In the genomic region with DNA sequence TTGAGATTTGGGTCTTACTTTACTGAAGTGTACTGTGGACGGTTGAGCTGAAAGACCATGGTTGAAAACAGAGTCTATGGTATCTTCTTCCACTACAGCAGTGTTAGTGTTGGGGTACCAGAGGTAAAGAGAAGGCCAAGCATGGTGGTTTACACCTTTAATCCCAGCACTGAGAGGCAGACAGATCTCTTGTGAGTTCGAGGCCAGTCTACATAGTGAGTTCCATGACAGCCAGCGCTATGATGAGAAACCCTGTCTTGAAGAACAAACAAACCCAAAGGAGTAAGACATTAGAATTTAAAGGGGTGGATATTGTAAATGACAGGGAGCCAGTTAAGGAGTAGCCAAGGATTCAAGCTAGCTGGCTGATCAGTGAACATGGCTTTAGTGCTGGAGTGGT, we compare ENCODE assay signal across 8 mouse cellular contexts. TPM values are rescaled to one million over a fixed set of nuclear protein-coding genes. Genes with fewer than 3 reads are reported as not detected.
DNase-seq lines count a peak whose midpoint lies in the region; ATAC-seq and TF ChIP-seq lines count a peak whose summit lies in the region.

No protein-coding gene starts in this region.

- H3K9ac ChIP-seq in liver, adult 2 months (ENCODE audit: low read depth, low read length) = peak overlapping the region; percentile 61; the same call in 1 of the 2 replicates
- H3K9ac ChIP-seq in embryonic facial prominence, embryonic 12.5 days = peak overlapping the region; percentile 76
- peak overlapping the region; percentile 69 for H3K9ac ChIP-seq in intestine, embryonic 15.5 days

- 0 out of 2 replicates have a peak, but pooled peaks cover 3% of the 10 kb centered on the region for H3K79me2 ChIP-seq in liver, adult 2 months (ENCODE audit: control insufficient read depth, insufficient read depth, low read length)
- peaks cover 19% of the 10 kb centered on the region for H3K79me2 ChIP-seq in myocyte (ENCODE audit: control insufficient read depth, insufficient read depth)

- H3K4me2 ChIP-seq in embryonic facial prominence, embryonic 12.5 days (replicated peaks) = peak overlapping the region; percentile 68
- H3K4me2 ChIP-seq in intestine, embryonic 15.5 days (replicated peaks) = peak overlapping the region; percentile 72
- H3K4me2 ChIP-seq in myocyte (ENCODE audit: low read depth) = peak overlapping the region; percentile 77

- no peak for TF ChIP-seq POLR2A in liver, adult 2 months (IDR thresholded peaks at IDR 0.05; ENCODE audit: extremely low read depth, insufficient read depth, low read length)
- no peak for TF ChIP-seq POLR2A in myocyte (IDR thresholded peaks at IDR 0.05; ENCODE audit: insufficient read length, low read depth)

- H3K4me3 ChIP-seq in liver, adult 2 months (ENCODE audit: insufficient read depth, low read depth, low read length) = no peak overlapping the region
- peak overlapping the region; percentile 66 for H3K4me3 ChIP-seq in embryonic facial prominence, embryonic 12.5 days
- peak overlapping the region; percentile 56 for H3K4me3 ChIP-seq in intestine, embryonic 15.5 days (replicated peaks)
- peak overlapping the region; percentile 51 for H3K4me3 ChIP-seq in myocyte

- 56% methylated on average over 3 of the region's 3 CpGs for WGBS in liver, adult 2 months
- 60% methylated on average over 3 of the region's 3 CpGs for WGBS in embryonic facial prominence, embryonic 12.5 days
- WGBS in intestine, embryonic 15.5 days = 54% methylated on average over 3 of the region's 3 CpGs

- no peak for DNase-seq in liver, adult 2 months (ENCODE audit: extremely low read depth, low read depth, low spot score)
- no peak for DNase-seq in liver
- DNase-seq in urinary bladder, postnatal 4 days (ENCODE audit: low spot score in 2 of 2) = no peak
- no peak for DNase-seq in layer of hippocampus, postnatal 25 days (ENCODE audit: extremely low spot score in 1 of 2, low spot score in 1 of 2)
- DNase-seq in yolk sac, embryonic 10.5 days (ENCODE audit: low spot score) = no peak

- peaks cover under 1% of the 10 kb centered on the region; the same call in 1 of the 2 replicates for H3K36me3 ChIP-seq in liver, adult 2 months (ENCODE audit: control insufficient read depth, insufficient read depth, low read length)
- H3K36me3 ChIP-seq in embryonic facial prominence, embryonic 12.5 days = peaks cover 8% of the 10 kb centered on the region
- H3K36me3 ChIP-seq in intestine, embryonic 15.5 days = 0 out of 2 replicates have a peak, but pooled peaks cover 2% of the 10 kb centered on the region
- H3K36me3 ChIP-seq in myocyte (ENCODE audit: control insufficient read depth, insufficient read depth) = peaks cover 3% of the 10 kb centered on the region

- H3ac ChIP-seq in myocyte (ENCODE audit: control insufficient read depth, insufficient read length) = no peak overlapping the region

- H3K9me3 ChIP-seq in embryonic facial prominence, embryonic 12.5 days = no peaks in the 10 kb centered on the region
- no peaks in the 10 kb centered on the region for H3K9me3 ChIP-seq in intestine, embryonic 15.5 days

- no peak for ATAC-seq in embryonic facial prominence, embryonic 12.5 days (ENCODE audit: insufficient number of reproducible peaks, insufficient read depth, low FRiP score, low TSS enrichment)
- no peak for ATAC-seq in intestine, embryonic 15.5 days

- peaks cover 3% of the 10 kb centered on the region for H3K4me1 ChIP-seq in liver, adult 2 months (ENCODE audit: control insufficient read depth, insufficient read depth, low read length)
- H3K4me1 ChIP-seq in embryonic facial prominence, embryonic 12.5 days = peaks cover 7% of the 10 kb centered on the region; the same call in 1 of the 2 replicates
- 0 out of 2 replicates have a peak, but pooled peaks cover 6% of the 10 kb centered on the region for H3K4me1 ChIP-seq in intestine, embryonic 15.5 days (replicated peaks)

- no peak for TF ChIP-seq CTCF in liver, adult 2 months (IDR thresholded peaks at IDR 0.05; ENCODE audit: low read depth, low read length)

- H3K27ac ChIP-seq in liver, adult 2 months (replicated peaks; ENCODE audit: insufficient read depth, low read depth, low read length) = no peak overlapping the region
- peak overlapping the region; percentile 89 for H3K27ac ChIP-seq in embryonic facial prominence, embryonic 12.5 days
- H3K27ac ChIP-seq in intestine, embryonic 15.5 days = peak overlapping the region; percentile 90; the same call in 1 of the 2 replicates

- no peaks in the 10 kb centered on the region for H3K27me3 ChIP-seq in liver, adult 2 months (ENCODE audit: control insufficient read depth, insufficient read depth, low read length)
- no peaks in the 10 kb centered on the region for H3K27me3 ChIP-seq in embryonic facial prominence, embryonic 12.5 days
- H3K27me3 ChIP-seq in intestine, embryonic 15.5 days (replicated peaks) = no peaks in the 10 kb centered on the region
- H3K27me3 ChIP-seq in myocyte (ENCODE audit: control insufficient read depth, insufficient read depth, insufficient read length) = no peaks in the 10 kb centered on the region

TF ChIP-seq in myocyte, 11 proteins besides CTCF, POLR2A, EP300 and RAD21:
- no peak for TF ChIP-seq MYOG (IDR thresholded peaks at IDR 0.05; ENCODE audit: control insufficient read depth in 1 of 3, insufficient read depth in 1 of 3, insufficient read length in 2 of 3, low read depth in 2 of 3)
- no peak for TF ChIP-seq E2F4 (IDR thresholded peaks at IDR 0.05; ENCODE audit: insufficient read depth)
- TF ChIP-seq MAX (IDR thresholded peaks at IDR 0.05; ENCODE audit: low read depth) = no peak
- TF ChIP-seq SRF (IDR thresholded peaks at IDR 0.05; ENCODE audit: control insufficient read depth, insufficient read length, low read depth) = no peak
- no peak for TF ChIP-seq CEBPB (IDR thresholded peaks at IDR 0.05; ENCODE audit: insufficient read depth, poor library complexity, severe bottlenecking)

RNA-seq across cellular contexts. Expression of gene Ctc1, which starts 1.0 kb away (rescaled TPM):
- 2.6 and 5.0 TPM in 2 replicates for total RNA-seq in liver, adult 2 months (2014; rRNA removed)
- 8.1 and 12.5 TPM in 2 replicates for polyA plus RNA-seq in liver, adult 2 months (2012; rRNA removed)
- 71.0 and 75.2 TPM in 2 replicates for polyA plus RNA-seq in embryonic facial prominence, embryonic 12.5 days (2016; fragmentation: Nextera tagmentation; extraction: Ambion mirVana)
- polyA plus RNA-seq in intestine, embryonic 15.5 days (2015; fragmentation: Nextera tagmentation; extraction: Ambion mirVana) = 35.1 and 38.6 TPM in 2 replicates
- polyA plus RNA-seq in myocyte (2012; fragmentation: generic; extraction: Trizol) = 29.1 TPM
- 10 to 100 TPM; 35.5 to 36.0 TPM for total RNA-seq in layer of hippocampus, postnatal 25 days (2021)

RNA-seq across cellular contexts. Expression of gene Pfas, which starts 8.5 kb away (rescaled TPM):
- 7.0 and 9.4 TPM in 2 replicates for total RNA-seq in liver, adult 2 months (2014; rRNA removed)
- 4.9 and 5.0 TPM in 2 replicates for polyA plus RNA-seq in liver, adult 2 months (2012; rRNA removed)
- polyA plus RNA-seq in embryonic facial prominence, embryonic 12.5 days (2016; fragmentation: Nextera tagmentation; extraction: Ambion mirVana) = 44.0 and 44.3 TPM in 2 replicates
- 29.7 and 32.1 TPM in 2 replicates for polyA plus RNA-seq in intestine, embryonic 15.5 days (2015; fragmentation: Nextera tagmentation; extraction: Ambion mirVana)
- polyA plus RNA-seq in myocyte (2012; fragmentation: generic; extraction: Trizol) = 9.1 TPM
- total RNA-seq in layer of hippocampus, postnatal 25 days (2021) = 10 to 100 TPM; 18.9 to 29.3 TPM

RNA-seq across cellular contexts. Expression of gene Aurkb, which starts 28.7 kb away (rescaled TPM):
- total RNA-seq in liver, adult 2 months (2014; rRNA removed) = 0.37 and 1.2 TPM in 2 replicates
- polyA plus RNA-seq in liver, adult 2 months (2012; rRNA removed) = 0.34 and 0.66 TPM in 2 replicates
- polyA plus RNA-seq in embryonic facial prominence, embryonic 12.5 days (2016; fragmentation: Nextera tagmentation; extraction: Ambion mirVana) = 148 and 152 TPM in 2 replicates
- 133 and 135 TPM in 2 replicates for polyA plus RNA-seq in intestine, embryonic 15.5 days (2015; fragmentation: Nextera tagmentation; extraction: Ambion mirVana)
- polyA plus RNA-seq in myocyte (2012; fragmentation: generic; extraction: Trizol) = 28.2 TPM
- 1 to 10 TPM in 1 of 2 experiments, under 1 TPM in 1; 0.85 to 1.0 TPM for total RNA-seq in layer of hippocampus, postnatal 25 days (2021)

RNA-seq across cellular contexts. Expression of gene Rangrf, which starts 41.8 kb away (rescaled TPM):
- 3.1 and 6.8 TPM in 2 replicates for total RNA-seq in liver, adult 2 months (2014; rRNA removed)
- 5.5 and 6.1 TPM in 2 replicates for polyA plus RNA-seq in liver, adult 2 months (2012; rRNA removed)
- 59.3 and 64.2 TPM in 2 replicates for polyA plus RNA-seq in embryonic facial prominence, embryonic 12.5 days (2016; fragmentation: Nextera tagmentation; extraction: Ambion mirVana)
- 61.4 and 62.2 TPM in 2 replicates for polyA plus RNA-seq in intestine, embryonic 15.5 days (2015; fragmentation: Nextera tagmentation; extraction: Ambion mirVana)
- 56.4 TPM for polyA plus RNA-seq in myocyte (2012; fragmentation: generic; extraction: Trizol)
- 10 to 100 TPM; 15.1 to 18.1 TPM for total RNA-seq in layer of hippocampus, postnatal 25 days (2021)

RNA-seq across cellular contexts. Expression of gene Borcs6, which starts 42.8 kb away (rescaled TPM):
- total RNA-seq in liver, adult 2 months (2014; rRNA removed) = 6.1 and 6.5 TPM in 2 replicates
- polyA plus RNA-seq in liver, adult 2 months (2012; rRNA removed) = 10.5 and 11.2 TPM in 2 replicates
- polyA plus RNA-seq in embryonic facial prominence, embryonic 12.5 days (2016; fragmentation: Nextera tagmentation; extraction: Ambion mirVana) = 12.3 and 12.6 TPM in 2 replicates
- 8.6 and 8.9 TPM in 2 replicates for polyA plus RNA-seq in intestine, embryonic 15.5 days (2015; fragmentation: Nextera tagmentation; extraction: Ambion mirVana)
- polyA plus RNA-seq in myocyte (2012; fragmentation: generic; extraction: Trizol) = 27.2 TPM
- total RNA-seq in layer of hippocampus, postnatal 25 days (2021) = 10 to 100 TPM; 27.4 to 31.4 TPM

Comparison
In these comparisons a context has a peak if more than half of its experiments do, and no peak if none do; other contexts are left out.
1. RNA of gene Aurkb, which starts 28.7 kb away (polyA plus RNA-seq): 148 to 152 TPM in embryonic facial prominence, embryonic 12.5 days, 133 to 135 TPM in intestine, embryonic 15.5 days and 28.2 TPM in myocyte (single experiment); 0.34 to 0.66 TPM in liver, adult 2 months; every median in the first group is over 10 times any median in the second.
2. Peak in every context shown above with its lines, with median percentiles within 50 percentile points of each other: H3K9ac ChIP-seq and H3K4me2 ChIP-seq.